Mouse (Mus musculus): ENCODE results near the gene Ccdc167. TPM values are rescaled to one million over a fixed set of nuclear protein-coding genes. Genes with fewer than 3 reads are reported as not detected.
A peak's percentile ranks its signal among the peaks of the same experiment; 100 is the strongest.
"Not testable (repeated sequence)": the region's sequence is repeated elsewhere in the genome, so short reads cannot be mapped to it uniquely, and the experiment has no call there.

The Ccdc167 gene
- polyA plus RNA-seq, 1 experiment from 2014 or later: 9.2 TPM

DNA sequence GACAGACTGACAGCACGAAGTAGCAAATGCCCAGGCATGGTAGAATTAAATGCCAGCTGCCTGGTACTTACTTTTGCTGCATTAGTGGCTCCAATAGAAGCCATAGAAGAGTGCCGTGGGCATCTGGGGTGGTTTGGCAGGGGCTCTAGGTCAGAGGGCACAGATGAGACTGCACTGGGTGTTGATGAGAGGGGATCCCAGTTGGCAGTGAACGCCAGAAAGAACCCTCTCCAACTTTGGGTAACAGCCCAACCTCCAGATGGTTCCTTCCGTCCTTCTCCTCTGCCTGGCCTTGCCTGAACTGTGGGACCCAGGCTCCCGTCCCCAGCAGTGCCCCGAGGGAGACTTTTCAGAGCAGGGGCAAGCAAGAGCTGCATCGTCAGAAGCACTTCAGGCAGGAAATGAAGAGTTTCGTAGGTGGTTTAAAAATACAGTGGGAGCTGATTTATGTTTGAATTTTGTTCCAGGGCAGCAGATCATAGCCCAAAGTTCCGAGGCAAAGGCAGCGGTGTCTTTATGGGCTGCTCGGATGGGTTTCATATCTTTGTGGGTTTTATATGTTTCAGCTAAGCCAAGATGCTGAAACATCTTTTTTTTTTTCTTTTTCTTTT, 4.0 kb upstream of the Ccdc167 start:
- Histone ChIP-seq H3K4me1 (replicated peaks; ENCODE audit: insufficient read depth, low read length) (0 out of 2 replicates have a peak, but pooled peaks cover 3% of the 10 kb centered on the region), H3K36me3 (ENCODE audit: insufficient read depth, low read length) (no peaks in the 10 kb centered on the region), H3K4me3 (replicated peaks; ENCODE audit: low read depth, low read length) (no peak overlapping the region), H3K9ac (ENCODE audit: low read depth, low read length) (no peak overlapping the region), H3K4me2 (ENCODE audit: low read length) (no peak overlapping the region), H3K9me3 (replicated peaks; ENCODE audit: low read length) (no peaks in the 10 kb centered on the region), H3K27ac (no peak overlapping the region), H3K27me3 (ENCODE audit: insufficient read depth, low read length) (no peaks in the 10 kb centered on the region)
- WGBS: 48% methylated on average over 11 of the region's 11 CpGs
- DNase-seq (ENCODE audit: low spot score) (no peak), ATAC-seq (replicated peaks; ENCODE audit: low FRiP score, low read depth) (no peak)
- TF ChIP-seq CTCF (IDR thresholded peaks at IDR 0.05; ENCODE audit: low read depth): no peak

DNA sequence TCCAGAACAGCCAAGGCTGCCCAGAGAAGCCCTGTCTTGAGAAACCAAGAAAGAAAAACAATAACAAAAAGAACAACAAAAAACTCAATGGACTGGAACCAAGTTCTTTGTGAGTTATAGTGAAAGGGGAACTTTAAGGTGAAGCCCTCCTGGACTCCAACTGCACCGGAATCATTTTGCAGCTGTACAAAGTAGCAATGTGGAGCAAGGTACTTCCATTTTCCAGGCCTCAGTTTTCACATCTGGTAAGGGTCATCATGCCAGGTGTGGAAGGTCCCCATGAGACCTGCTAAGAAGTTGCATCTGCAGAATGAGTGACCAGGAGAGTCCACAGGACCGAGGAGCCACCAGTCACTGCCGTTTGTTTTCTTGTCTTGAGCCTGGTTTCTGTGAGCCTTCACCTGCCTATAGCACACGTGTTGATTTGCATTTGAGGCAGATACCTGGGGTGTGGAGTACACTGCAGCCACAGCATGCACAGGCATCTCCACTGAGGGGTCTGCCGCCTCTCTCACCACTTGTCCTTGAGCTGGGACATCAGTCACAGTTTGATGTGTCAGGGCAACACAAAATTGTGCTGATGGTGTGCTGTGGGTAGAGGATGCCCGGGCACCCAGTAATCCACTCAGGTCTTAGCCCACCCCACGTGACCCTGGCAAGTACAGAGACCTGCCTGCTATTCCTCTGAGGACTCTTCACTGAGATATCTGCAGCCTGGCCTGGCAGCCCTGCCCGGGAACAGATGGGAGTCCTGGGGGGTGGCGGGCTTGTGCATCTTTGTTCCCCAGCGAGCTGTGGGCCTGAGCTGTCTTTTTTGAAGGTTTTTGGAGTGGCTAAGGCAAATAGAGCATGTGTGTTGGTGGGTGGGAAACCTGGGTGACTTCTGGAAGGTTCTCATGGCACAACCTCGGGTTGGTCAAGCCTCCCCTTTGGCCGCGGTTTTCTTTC, 3.1 kb upstream of the Ccdc167 start:
- Histone ChIP-seq H3K36me3 (ENCODE audit: insufficient read depth, low read length) (no peaks in the 10 kb centered on the region), H3K27me3 (ENCODE audit: insufficient read depth, low read length) (no peaks in the 10 kb centered on the region), H3K4me1 (replicated peaks; ENCODE audit: insufficient read depth, low read length) (0 out of 2 replicates have a peak, but pooled peaks cover 4% of the 10 kb centered on the region), H3K27ac (no peak overlapping the region), H3K9ac (ENCODE audit: low read depth, low read length) (no peak overlapping the region), H3K4me2 (ENCODE audit: low read length) (no peak overlapping the region), H3K9me3 (replicated peaks; ENCODE audit: low read length) (no peaks in the 10 kb centered on the region), H3K4me3 (replicated peaks; ENCODE audit: low read depth, low read length) (no peak overlapping the region)
- WGBS: 83% methylated on average over 13 of the region's 13 CpGs
- ATAC-seq (replicated peaks; ENCODE audit: low FRiP score, low read depth) (no peak), DNase-seq (ENCODE audit: low spot score) (no peak)
- no peak for TF ChIP-seq CTCF (IDR thresholded peaks at IDR 0.05; ENCODE audit: low read depth)

DNA sequence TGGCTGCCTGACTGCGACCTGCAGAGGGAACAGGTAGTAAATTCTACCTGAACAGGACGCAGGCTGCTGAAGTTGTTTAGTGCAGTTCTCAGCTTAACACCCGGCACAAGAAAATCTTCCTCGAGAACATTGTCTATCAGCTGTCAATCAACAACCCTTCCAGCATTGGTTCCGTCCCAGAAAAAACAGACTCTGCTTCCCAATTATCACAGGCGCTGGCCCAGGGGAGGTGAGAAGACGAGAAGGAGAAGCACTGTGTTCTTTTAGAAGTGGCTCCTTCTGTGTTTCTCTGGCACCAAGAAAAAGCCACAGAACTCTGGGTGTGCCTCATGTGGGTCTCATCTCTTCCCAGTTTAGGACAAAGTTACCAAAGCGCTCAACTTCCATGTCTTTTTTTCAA, 1.8 kb upstream of the Ccdc167 start:
- H3K4me2 ChIP-seq (ENCODE audit: low read length): no peak overlapping the region
- no peaks in the 10 kb centered on the region for H3K27me3 ChIP-seq (ENCODE audit: insufficient read depth, low read length)
- no peak overlapping the region for H3K9ac ChIP-seq (ENCODE audit: low read depth, low read length)
- no peak overlapping the region for H3K4me3 ChIP-seq (replicated peaks; ENCODE audit: low read depth, low read length)
- no peak for ATAC-seq (replicated peaks; ENCODE audit: low FRiP score, low read depth)
- 82% methylated on average over 8 of the region's 8 CpGs for WGBS
- no peak for DNase-seq (ENCODE audit: low spot score)
- no peaks in the 10 kb centered on the region for H3K36me3 ChIP-seq (ENCODE audit: insufficient read depth, low read length)
- no peaks in the 10 kb centered on the region for H3K9me3 ChIP-seq (replicated peaks; ENCODE audit: low read length)
- TF ChIP-seq CTCF (IDR thresholded peaks at IDR 0.05; ENCODE audit: low read depth): no peak
- H3K27ac ChIP-seq: no peak overlapping the region
- H3K4me1 ChIP-seq (replicated peaks; ENCODE audit: insufficient read depth, low read length): 0 out of 2 replicates have a peak, but pooled peaks cover 4% of the 10 kb centered on the region

DNA sequence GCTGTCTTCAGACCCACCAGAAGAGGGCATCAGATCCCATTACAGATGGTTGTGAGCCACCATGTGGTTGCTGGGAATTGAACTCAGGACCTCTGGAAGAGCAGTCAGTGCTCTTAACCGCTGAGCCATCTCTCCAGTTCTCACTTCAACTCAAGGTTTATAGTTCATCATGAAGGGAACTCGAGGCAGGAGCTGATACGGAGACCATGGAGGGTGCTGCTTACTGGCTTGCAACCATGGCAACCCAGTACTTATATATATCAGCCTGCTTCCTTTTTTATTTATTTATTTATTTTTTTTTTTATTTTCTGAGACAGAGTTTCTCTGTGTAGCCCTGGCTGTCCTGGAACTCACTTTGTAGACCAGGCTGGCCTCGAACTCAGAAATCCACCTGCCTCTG, 3.1 kb downstream of the Ccdc167 start:
- not testable (repeated sequence) for H3K9me3 ChIP-seq (replicated peaks; ENCODE audit: low read length); ATAC-seq (replicated peaks; ENCODE audit: low FRiP score, low read depth); H3K27me3 ChIP-seq (ENCODE audit: insufficient read depth, low read length); H3K9ac ChIP-seq (ENCODE audit: low read depth, low read length); H3K4me3 ChIP-seq (replicated peaks; ENCODE audit: low read depth, low read length); H3K27ac ChIP-seq; DNase-seq (ENCODE audit: low spot score); H3K36me3 ChIP-seq (ENCODE audit: insufficient read depth, low read length); H3K4me2 ChIP-seq (ENCODE audit: low read length)
- peaks cover 28% of the 10 kb centered on the region for H3K4me1 ChIP-seq (replicated peaks; ENCODE audit: insufficient read depth, low read length)
- WGBS: 96% methylated on average over 4 of the region's 4 CpGs

DNA sequence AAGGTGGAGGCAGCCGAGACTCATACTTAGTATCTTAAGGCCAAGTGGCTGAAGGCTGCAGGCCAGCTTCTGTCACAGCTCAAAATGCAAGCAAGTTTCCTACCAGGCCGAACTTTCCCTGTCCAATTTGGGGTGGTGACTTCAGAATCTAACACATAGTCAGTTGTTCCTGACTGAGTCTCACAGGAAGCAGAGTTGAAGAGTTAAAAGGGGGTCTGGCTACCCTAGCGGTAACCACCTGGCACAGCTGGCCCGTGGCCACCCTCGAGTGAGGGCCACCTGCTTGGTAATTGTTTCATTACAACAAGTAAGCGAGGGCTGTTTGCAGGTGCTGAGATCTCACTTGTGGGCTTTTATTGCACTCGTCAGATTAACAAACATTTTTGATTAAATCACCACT, 4.3 kb downstream of the Ccdc167 start:
- H3K4me1 ChIP-seq (replicated peaks; ENCODE audit: insufficient read depth, low read length): peaks cover 32% of the 10 kb centered on the region
- H3K4me2 ChIP-seq (ENCODE audit: low read length): no peak overlapping the region
- 45% methylated on average over 7 of the region's 7 CpGs for WGBS
- ATAC-seq (replicated peaks; ENCODE audit: low FRiP score, low read depth) (no peak), DNase-seq (ENCODE audit: low spot score) (no peak)
- H3K9ac ChIP-seq (ENCODE audit: low read depth, low read length): no peak overlapping the region
- TF ChIP-seq CTCF (IDR thresholded peaks at IDR 0.05; ENCODE audit: low read depth): no peak
- no peaks in the 10 kb centered on the region for H3K9me3 ChIP-seq (replicated peaks; ENCODE audit: low read length)
- H3K27me3 ChIP-seq (ENCODE audit: insufficient read depth, low read length): no peaks in the 10 kb centered on the region; the same call in 1 of the 2 replicates
- no peaks in the 10 kb centered on the region for H3K36me3 ChIP-seq (ENCODE audit: insufficient read depth, low read length)
- no peak overlapping the region for H3K4me3 ChIP-seq (replicated peaks; ENCODE audit: low read depth, low read length)
- H3K27ac ChIP-seq: no peak overlapping the region

DNA sequence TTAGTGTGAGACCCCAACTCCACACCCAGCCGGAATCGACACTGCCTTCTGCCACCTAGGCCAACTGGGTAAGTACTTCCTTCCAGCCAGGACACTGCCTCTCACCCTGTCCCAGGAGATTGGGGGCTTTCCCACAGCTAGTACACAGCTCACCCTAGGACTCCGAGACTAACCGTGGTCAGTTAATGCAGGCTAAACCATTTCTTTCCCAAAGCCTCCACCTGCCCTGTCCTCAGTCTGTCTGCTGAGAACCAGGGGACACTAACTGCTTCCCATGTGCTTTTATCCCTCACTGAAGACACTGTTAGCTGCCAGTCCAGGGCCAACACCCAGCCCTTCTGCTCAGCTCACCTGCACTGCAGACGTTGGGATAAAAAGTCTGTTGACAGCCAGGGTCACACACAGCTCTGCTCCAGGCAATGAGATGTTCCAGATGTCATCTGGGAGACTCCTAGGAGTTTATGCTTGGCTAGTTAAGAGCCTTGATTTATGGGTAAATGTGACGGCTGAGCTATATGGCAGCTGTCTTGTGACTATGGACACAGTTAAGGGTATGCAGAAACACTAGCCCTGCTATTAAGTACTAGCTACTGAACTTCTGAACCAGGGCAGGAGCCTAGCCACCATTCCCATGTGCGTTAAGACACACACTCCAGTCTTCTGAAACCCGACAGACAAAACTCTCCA, 5.0 kb downstream of the Ccdc167 start:
- Histone ChIP-seq H3K4me1 (replicated peaks; ENCODE audit: insufficient read depth, low read length) (peaks cover 36% of the 10 kb centered on the region), H3K27me3 (ENCODE audit: insufficient read depth, low read length) (no peaks in the 10 kb centered on the region; the same call in 1 of the 2 replicates)

More for the DNA sequence above, 5.0 kb downstream of the Ccdc167 start:
- TF ChIP-seq CTCF (IDR thresholded peaks at IDR 0.05; ENCODE audit: low read depth): no peak
- WGBS: 43% methylated on average over 8 of the region's 8 CpGs
- ATAC-seq (replicated peaks; ENCODE audit: low FRiP score, low read depth) (peak; percentile 45; the same call in 1 of the 2 replicates), DNase-seq (ENCODE audit: low spot score) (peak; percentile 70)
- H3K36me3 ChIP-seq (ENCODE audit: insufficient read depth, low read length): no peaks in the 10 kb centered on the region
- H3K9ac ChIP-seq (ENCODE audit: low read depth, low read length): no peak overlapping the region
- H3K9me3 ChIP-seq (replicated peaks; ENCODE audit: low read length): no peaks in the 10 kb centered on the region
- no peak overlapping the region for H3K4me2 ChIP-seq (ENCODE audit: low read length)
- no peak overlapping the region for H3K4me3 ChIP-seq (replicated peaks; ENCODE audit: low read depth, low read length)
- no peak overlapping the region for H3K27ac ChIP-seq

Data from kidney, postnatal 0 days (tissue).